Mouse (Mus musculus) embryonic facial prominence, embryonic 12.5 days (tissue): ENCODE results near the gene Lsm3. TPM values are rescaled to one million over a fixed set of nuclear protein-coding genes. Genes with fewer than 3 reads are reported as not detected.

ENCODE experiments used
- ATAC-seq: fragments of 200-750 bp; cut with Nextera tagmentation; 2 replicates; pipeline ENCODE4 v1.8.0; 2017; ENCODE audit not compliant: insufficient number of reproducible peaks, insufficient read depth, low FRiP score, low TSS enrichment
- H3K27ac ChIP-seq: fragments of 300-500 bp; sonication (generic); 2 replicates; pipeline ENCODE4 v1.5.1; 2016; ENCODE audit warnings: mild to moderate bottlenecking
- H3K27me3 ChIP-seq: fragments of 300-500 bp; sonication (generic); 2 replicates; pipeline ENCODE4 v1.6.1; 2016; ENCODE audit warnings: mild to moderate bottlenecking, moderate library complexity
- H3K36me3 ChIP-seq: fragments of 300-500 bp; sonication (generic); 2 replicates; pipeline ENCODE4 v1.6.1; 2016; ENCODE audit warnings: mild to moderate bottlenecking
- H3K4me1 ChIP-seq: fragments of 300-500 bp; sonication (generic); 2 replicates; pipeline ENCODE4 v1.6.1; 2016
- H3K4me2 ChIP-seq: fragments of 300-500 bp; sonication (generic); replicated peaks from 2 replicates; pipeline ENCODE4 v1.6.1; 2016; ENCODE audit warnings: mild to moderate bottlenecking, moderate library complexity
- H3K4me3 ChIP-seq: fragments of 300-500 bp; sonication (generic); 2 replicates; pipeline ENCODE4 v1.5.1; 2016; ENCODE audit warnings: mild to moderate bottlenecking
- H3K9ac ChIP-seq: fragments of 300-500 bp; sonication (generic); 2 replicates; pipeline ENCODE4 v1.6.1; 2016; ENCODE audit warnings: mild to moderate bottlenecking, moderate library complexity
- H3K9me3 ChIP-seq: fragments of 300-500 bp; sonication (generic); 2 replicates; pipeline ENCODE4 v1.6.1; 2016; ENCODE audit warnings: mild to moderate bottlenecking, moderate library complexity
- WGBS: fragments of 180-500 bp; shearing (Covaris S2); methylation state at CpG from one replicate; pipeline ENCODE4 v1.1.7; 2016; 5-methylcytosine and 5-hydroxymethylcytosine counted together
- polyA plus RNA-seq: library from polyadenylated mRNA; unstranded; fragments of >200 nt; fragmentation: Nextera tagmentation; extraction: Ambion mirVana; gene quantifications from 2 replicates; pipeline ENCODE4 v1.2.1, GENCODE M21; 2016

Gene Lsm3
- polyA plus RNA-seq, 1 experiment from 2014 or later, result 277 TPM

- H3K9me3 ChIP-seq, result no peaks in the 10 kb centered on the region
- H3K4me3 ChIP-seq, result no peak overlapping the region
- no peaks in the 10 kb centered on the region for H3K4me1 ChIP-seq
- H3K4me2 ChIP-seq, result no peak overlapping the region
- no peaks in the 10 kb centered on the region for H3K27me3 ChIP-seq
- no peak overlapping the region for H3K9ac ChIP-seq
- peaks cover 83% of the 10 kb centered on the region for H3K36me3 ChIP-seq
- 89% methylated on average over 15 of the region's 15 CpGs for WGBS
- H3K27ac ChIP-seq, result no peak overlapping the region
- ATAC-seq, result no peak
Measured at GRCm38 (mm10) chr6:91486736-91487453, 28.8 kb upstream of the Lsm3 start.

- no peak overlapping the region for H3K4me3 ChIP-seq
- H3K4me1 ChIP-seq, result no peaks in the 10 kb centered on the region
- no peak overlapping the region for H3K9ac ChIP-seq
- H3K36me3 ChIP-seq, result peaks cover 82% of the 10 kb centered on the region
- ATAC-seq, result no peak
- H3K27ac ChIP-seq, result no peak overlapping the region
- H3K4me2 ChIP-seq, result no peak overlapping the region
- 82% methylated on average over 9 of the region's 9 CpGs for WGBS
- H3K27me3 ChIP-seq, result no peaks in the 10 kb centered on the region
- no peaks in the 10 kb centered on the region for H3K9me3 ChIP-seq
Measured at GRCm38 (mm10) chr6:91488496-91489212, 27.1 kb upstream of the Lsm3 start.

GRCm38 (mm10) chr6:91489872-91490271 lies 25.9 kb upstream of the Lsm3 start:
- Histone ChIP-seq H3K9me3 (no peaks in the 10 kb centered on the region), H3K4me2 (no peak overlapping the region), H3K4me3 (no peak overlapping the region), H3K4me1 (no peaks in the 10 kb centered on the region), H3K27me3 (no peaks in the 10 kb centered on the region), H3K36me3 (peaks cover 80% of the 10 kb centered on the region), H3K9ac (no peak overlapping the region), H3K27ac (no peak overlapping the region)
- WGBS, result 84% methylated on average over 10 of the region's 10 CpGs
- no peak for ATAC-seq

- no peak overlapping the region for H3K4me3 ChIP-seq
- H3K36me3 ChIP-seq, result peaks cover 78% of the 10 kb centered on the region
- H3K4me2 ChIP-seq, result no peak overlapping the region
- no peak overlapping the region for H3K9ac ChIP-seq
- H3K9me3 ChIP-seq, result no peaks in the 10 kb centered on the region
- H3K4me1 ChIP-seq, result no peaks in the 10 kb centered on the region
- H3K27me3 ChIP-seq, result no peaks in the 10 kb centered on the region
- 72% methylated on average over 6 of the region's 6 CpGs for WGBS
- H3K27ac ChIP-seq, result no peak overlapping the region
- ATAC-seq, result no peak
Measured at GRCm38 (mm10) chr6:91491004-91491403, 24.7 kb upstream of the Lsm3 start.

GRCm38 (mm10) chr6:91493053-91493452 lies 22.7 kb upstream of the Lsm3 start:
- ATAC-seq, result no peak
- Histone ChIP-seq H3K36me3 (peaks cover 77% of the 10 kb centered on the region), H3K27ac (no peak overlapping the region), H3K9me3 (no peaks in the 10 kb centered on the region), H3K9ac (no peak overlapping the region), H3K4me3 (no peak overlapping the region), H3K27me3 (no peaks in the 10 kb centered on the region), H3K4me1 (no peaks in the 10 kb centered on the region), H3K4me2 (no peak overlapping the region)
- 84% methylated on average over 10 of the region's 10 CpGs for WGBS

- Histone ChIP-seq H3K27ac (no peak overlapping the region), H3K9me3 (no peaks in the 10 kb centered on the region), H3K9ac (no peak overlapping the region), H3K4me2 (no peak overlapping the region), H3K27me3 (no peaks in the 10 kb centered on the region), H3K4me1 (no peaks in the 10 kb centered on the region), H3K4me3 (no peak overlapping the region), H3K36me3 (peaks cover 82% of the 10 kb centered on the region)
- 87% methylated on average over 8 of the region's 8 CpGs for WGBS
- no peak for ATAC-seq
Measured at GRCm38 (mm10) chr6:91494526-91494925, 21.2 kb upstream of the Lsm3 start.

- Histone ChIP-seq H3K4me3 (no peak overlapping the region), H3K9ac (no peak overlapping the region), H3K4me2 (no peak overlapping the region), H3K4me1 (no peaks in the 10 kb centered on the region), H3K9me3 (no peaks in the 10 kb centered on the region), H3K36me3 (peaks cover 94% of the 10 kb centered on the region), H3K27ac (no peak overlapping the region), H3K27me3 (no peaks in the 10 kb centered on the region)
- no peak for ATAC-seq
- WGBS, result 78% methylated on average over 1 of the region's 1 CpGs
Measured at GRCm38 (mm10) chr6:91503302-91503701, 12.4 kb upstream of the Lsm3 start.

- H3K27ac ChIP-seq, result no peak overlapping the region
- WGBS, result 95% methylated on average over 5 of the region's 5 CpGs
- H3K36me3 ChIP-seq, result peaks cover 76% of the 10 kb centered on the region
- no peaks in the 10 kb centered on the region for H3K9me3 ChIP-seq
- H3K4me2 ChIP-seq, result no peak overlapping the region
- H3K4me1 ChIP-seq, result no peaks in the 10 kb centered on the region
- H3K4me3 ChIP-seq, result no peak overlapping the region
- ATAC-seq, result no peak
- H3K27me3 ChIP-seq, result no peaks in the 10 kb centered on the region
- H3K9ac ChIP-seq, result no peak overlapping the region
Measured at GRCm38 (mm10) chr6:91506036-91506435, 9.7 kb upstream of the Lsm3 start.

- Histone ChIP-seq H3K4me3 (no peak overlapping the region), H3K9ac (no peak overlapping the region), H3K4me2 (no peak overlapping the region), H3K27ac (no peak overlapping the region), H3K36me3 (peaks cover 60% of the 10 kb centered on the region), H3K27me3 (no peaks in the 10 kb centered on the region), H3K9me3 (no peaks in the 10 kb centered on the region), H3K4me1 (no peaks in the 10 kb centered on the region)
- no peak for ATAC-seq
- 57% methylated on average over 3 of the region's 3 CpGs for WGBS
Measured at GRCm38 (mm10) chr6:91508041-91508440, 7.7 kb upstream of the Lsm3 start.

- H3K4me2 ChIP-seq, result no peak overlapping the region
- peaks cover 2% of the 10 kb centered on the region; the same call in 1 of the 2 replicates for H3K4me1 ChIP-seq
- 42% methylated on average over 7 of the region's 7 CpGs for WGBS
- no peak for ATAC-seq
- H3K27ac ChIP-seq, result no peak overlapping the region
- H3K4me3 ChIP-seq, result no peak overlapping the region
- H3K27me3 ChIP-seq, result no peaks in the 10 kb centered on the region
- H3K9ac ChIP-seq, result no peak overlapping the region
- no peaks in the 10 kb centered on the region for H3K9me3 ChIP-seq
- H3K36me3 ChIP-seq, result peaks cover 47% of the 10 kb centered on the region
Measured at GRCm38 (mm10) chr6:91509326-91509725, 6.4 kb upstream of the Lsm3 start.

- ATAC-seq, result no peak
- Histone ChIP-seq H3K36me3 (peaks cover 39% of the 10 kb centered on the region), H3K9ac (no peak overlapping the region), H3K4me2 (no peak overlapping the region), H3K4me1 (peaks cover 8% of the 10 kb centered on the region; the same call in 1 of the 2 replicates), H3K27me3 (no peaks in the 10 kb centered on the region), H3K27ac (no peak overlapping the region), H3K9me3 (no peaks in the 10 kb centered on the region), H3K4me3 (no peak overlapping the region)
- WGBS, result 81% methylated on average over 10 of the region's 10 CpGs
Measured at GRCm38 (mm10) chr6:91510211-91510610, 5.5 kb upstream of the Lsm3 start.

- Histone ChIP-seq H3K9me3 (no peaks in the 10 kb centered on the region), H3K4me1 (peaks cover 16% of the 10 kb centered on the region), H3K4me3 (no peak overlapping the region), H3K36me3 (peaks cover 21% of the 10 kb centered on the region), H3K27ac (no peak overlapping the region), H3K27me3 (no peaks in the 10 kb centered on the region), H3K4me2 (0 out of 2 replicates have a peak overlapping the region, but pooled peaks have one; percentile 50), H3K9ac (no peak overlapping the region)
- ATAC-seq, result no peak
Measured at GRCm38 (mm10) chr6:91514135-91514534, 1.6 kb upstream of the Lsm3 start.
